Mouse (Mus musculus) adrenal gland, postnatal 25 days (tissue): ENCODE data around the gene Gna14. TPM values are rescaled to one million over a fixed set of nuclear protein-coding genes. Genes with fewer than 3 reads are reported as not detected.
A peak's percentile ranks its signal among the peaks of the same experiment; 100 is the strongest.

ENCODE experiments used
- DNase-seq: peaks from one replicate; pipeline ENCODE4 v3.0.0; 2021; ENCODE audit warnings: mixed read lengths
- total RNA-seq: library from RNA; stranded (reverse); gene quantifications from 2 replicates; pipeline ENCODE4 v1.2.3, GENCODE M21; 2021

Gna14 gene
- total RNA-seq, 1 experiment from 2014 or later: 31.3 TPM

- no peak for DNase-seq
Observed at GRCm38 (mm10) chr19:16593975-16594317, 158.4 kb downstream of the Gna14 start.

GRCm38 (mm10) chr19:16597216-16597615 is 161.7 kb downstream of the Gna14 start:
- DNase-seq: no peak

GRCm38 (mm10) chr19:16598653-16599297 is 163.2 kb downstream of the Gna14 start:
- DNase-seq: no peak

GRCm38 (mm10) chr19:16599298-16599970 is 163.9 kb downstream of the Gna14 start:
- DNase-seq: peak; percentile 42

GRCm38 (mm10) chr19:16602026-16602425 is 166.5 kb downstream of the Gna14 start:
- DNase-seq: no peak

GRCm38 (mm10) chr19:16607634-16608033 is 172.1 kb downstream of the Gna14 start:
- DNase-seq: no peak

GRCm38 (mm10) chr19:16623154-16623553 is 187.6 kb downstream of the Gna14 start:
- DNase-seq: no peak

GRCm38 (mm10) chr19:16624994-16625393 is 189.4 kb downstream of the Gna14 start:
- DNase-seq: no peak

GRCm38 (mm10) chr19:16625610-16626395 is 190.2 kb downstream of the Gna14 start:
- DNase-seq: no peak
